Mouse (Mus musculus) hindbrain, embryonic 14.5 days (tissue): ENCODE data around the gene Entpd2. TPM values are rescaled to one million over a fixed set of nuclear protein-coding genes. Genes with fewer than 3 reads are reported as not detected.

Source experiments
- ATAC-seq: fragments of 200-750 bp; cut with Nextera tagmentation; 2 replicates; pipeline ENCODE4 v1.8.0; 2017; ENCODE audit warnings: moderate number of reproducible peaks, mild to moderate bottlenecking, moderate TSS enrichment, moderate library complexity; ENCODE audit not compliant: low FRiP score
- DNase-seq: peaks from one replicate; pipeline ENCODE4 v3.0.0-alpha.2; 2015; ENCODE audit warnings: low spot score
- H3K27ac ChIP-seq: fragments of 300-500 bp; sonication (generic); 2 replicates; pipeline ENCODE4 v1.5.1; 2014; ENCODE audit warnings: mild to moderate bottlenecking, moderate library complexity
- H3K27me3 ChIP-seq: fragments of 300-500 bp; sonication (generic); 2 replicates; pipeline ENCODE4 v1.6.1; 2014; ENCODE audit warnings: mild to moderate bottlenecking, low read length, mixed read lengths; ENCODE audit not compliant: control insufficient read depth, insufficient read depth
- H3K36me3 ChIP-seq: fragments of 300-500 bp; sonication (generic); replicated peaks from 2 replicates; pipeline ENCODE4 v1.6.1; 2014; ENCODE audit not compliant: control insufficient read depth, insufficient read depth
- H3K4me1 ChIP-seq: fragments of 300-500 bp; sonication (generic); replicated peaks from 2 replicates; pipeline ENCODE4 v1.6.1; 2014; ENCODE audit warnings: antibody characterized with exemption, low read length, mixed read lengths; ENCODE audit not compliant: control insufficient read depth, insufficient read depth
- H3K4me2 ChIP-seq: fragments of 300-500 bp; sonication (generic); replicated peaks from 2 replicates; pipeline ENCODE4 v1.6.1; 2014; ENCODE audit warnings: mild to moderate bottlenecking, moderate library complexity
- H3K4me3 ChIP-seq: fragments of 300-500 bp; sonication (generic); replicated peaks from 2 replicates; pipeline ENCODE4 v1.5.1; 2014; ENCODE audit warnings: mild to moderate bottlenecking, low read length
- H3K9ac ChIP-seq: fragments of 300-500 bp; sonication (generic); 2 replicates; pipeline ENCODE4 v1.6.1; 2014
- H3K9me3 ChIP-seq: fragments of 300-500 bp; sonication (generic); 2 replicates; pipeline ENCODE4 v1.6.1; 2016; ENCODE audit warnings: low read length; ENCODE audit not compliant: control insufficient read depth
- WGBS: fragments of 180-500 bp; shearing (Covaris S2); extraction: QIAGEN DNeasy Blood & Tissue Kit; methylation state at CpG from one replicate; pipeline ENCODE4 v1.1.7; 2014; 5-methylcytosine and 5-hydroxymethylcytosine counted together
- polyA plus RNA-seq: library from polyadenylated mRNA; unstranded; fragments of >200 nt; fragmentation: Nextera tagmentation; extraction: Ambion mirVana; gene quantifications from 2 replicates; pipeline ENCODE4 v1.2.1, GENCODE M21; 2014

Gene Entpd2
- polyA plus RNA-seq, 1 experiment from 2014 or later, result 2.6 TPM

- 0 out of 2 replicates have a peak, but pooled peaks have one; percentile 21 for ATAC-seq
- H3K36me3 ChIP-seq, result no peaks in the 10 kb centered on the region
- H3K4me1 ChIP-seq, result peaks cover 17% of the 10 kb centered on the region
- H3K9ac ChIP-seq, result no peak overlapping the region
- H3K27ac ChIP-seq, result no peak overlapping the region
- no peaks in the 10 kb centered on the region; the same call in 1 of the 2 replicates for H3K27me3 ChIP-seq
- no peaks in the 10 kb centered on the region for H3K9me3 ChIP-seq
- no peak overlapping the region for H3K4me2 ChIP-seq
- DNase-seq, result peak; percentile 79
- WGBS, result 62% methylated on average over 4 of the region's 4 CpGs
- no peak overlapping the region for H3K4me3 ChIP-seq
These were observed 19.1 kb upstream of the Entpd2 start for GRCm38 (mm10) chr2:25376589-25376988.

DNA sequence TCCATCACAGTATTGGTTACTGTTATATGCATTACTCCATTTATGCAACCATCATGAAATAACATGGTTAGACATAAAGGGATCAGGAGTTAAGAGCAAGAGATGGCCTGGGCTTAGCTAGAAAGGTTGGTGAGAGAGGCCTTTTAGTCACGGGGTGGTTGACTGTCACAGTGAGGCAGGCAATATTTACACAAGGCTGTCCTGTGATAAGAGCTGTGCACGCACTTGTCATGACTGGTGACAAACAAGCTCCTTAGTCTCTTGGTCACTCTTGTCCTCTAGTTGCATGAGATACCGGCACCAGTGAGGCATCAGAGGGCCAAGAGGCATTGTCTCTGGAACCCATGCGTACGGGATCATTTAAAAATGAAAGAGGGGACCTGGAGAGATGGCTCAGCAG lies 11.2 kb upstream of the Entpd2 start:
- ATAC-seq, result no peak
- no peaks in the 10 kb centered on the region for H3K27me3 ChIP-seq
- no peaks in the 10 kb centered on the region for H3K4me1 ChIP-seq
- no peak overlapping the region for H3K4me3 ChIP-seq
- no peak for DNase-seq
- no peak overlapping the region for H3K27ac ChIP-seq
- WGBS, result 74% methylated on average over 5 of the region's 5 CpGs
- no peaks in the 10 kb centered on the region for H3K36me3 ChIP-seq
- no peaks in the 10 kb centered on the region for H3K9me3 ChIP-seq
- no peak overlapping the region for H3K4me2 ChIP-seq
- no peak overlapping the region for H3K9ac ChIP-seq

GRCm38 (mm10) chr2:25391266-25391665 lies 4.4 kb upstream of the Entpd2 start:
- Histone ChIP-seq H3K9ac (no peak overlapping the region), H3K36me3 (no peaks in the 10 kb centered on the region), H3K9me3 (no peaks in the 10 kb centered on the region), H3K27me3 (peaks cover 23% of the 10 kb centered on the region), H3K4me3 (no peak overlapping the region), H3K4me1 (peaks cover 18% of the 10 kb centered on the region), H3K27ac (no peak overlapping the region), H3K4me2 (no peak overlapping the region)
- 68% methylated on average over 5 of the region's 5 CpGs for WGBS
- DNase-seq, result no peak
- no peak for ATAC-seq

DNA sequence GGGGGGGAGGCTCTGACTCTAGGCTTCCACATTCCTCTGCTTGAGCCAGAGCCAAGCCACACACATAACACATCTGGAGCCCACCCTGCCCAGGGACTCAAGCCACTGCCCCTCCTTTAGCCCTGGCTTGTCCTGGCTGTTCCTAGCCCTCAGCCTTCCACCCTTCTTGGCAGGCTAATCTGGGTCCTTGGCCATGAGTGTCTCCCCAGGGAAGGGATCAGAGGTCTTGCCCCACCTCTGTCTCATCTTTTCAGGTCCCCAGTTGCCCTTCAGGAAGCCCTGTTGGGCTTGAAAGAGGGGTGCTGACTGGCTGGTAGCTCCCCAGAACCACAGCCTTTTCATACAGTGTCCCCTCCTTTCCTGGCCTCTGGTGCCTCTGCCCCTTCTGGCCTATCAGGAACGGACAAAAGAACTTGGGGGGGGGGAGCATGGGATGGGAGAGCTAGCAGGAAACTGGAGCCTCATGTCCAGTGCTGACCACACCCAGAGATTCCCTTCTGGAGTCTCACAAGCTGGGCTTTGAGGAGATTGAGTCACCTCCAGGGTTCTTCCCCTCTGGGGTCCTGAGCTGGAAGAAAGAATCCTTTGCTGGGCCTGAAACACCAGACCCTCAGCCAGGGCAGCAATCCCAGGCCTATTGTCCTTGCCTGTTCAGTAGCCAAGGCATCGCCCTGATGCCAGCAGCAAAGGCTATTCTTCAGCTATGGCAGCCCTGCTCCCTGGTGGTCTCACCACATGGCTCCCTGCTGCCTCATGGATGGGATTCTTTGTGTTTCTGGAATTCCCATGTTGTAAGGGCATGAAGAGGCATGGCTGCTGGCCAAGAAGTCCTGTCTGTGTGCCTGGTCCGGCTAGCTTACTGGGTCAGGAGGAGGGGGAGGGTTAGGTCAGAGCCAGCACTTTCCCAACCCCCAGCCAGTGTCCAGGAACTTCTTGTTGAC lies 1.1 kb upstream of the Entpd2 start:
- H3K27me3 ChIP-seq, result peaks cover 55% of the 10 kb centered on the region
- no peak overlapping the region for H3K27ac ChIP-seq
- H3K36me3 ChIP-seq, result no peaks in the 10 kb centered on the region
- no peaks in the 10 kb centered on the region for H3K9me3 ChIP-seq
- ATAC-seq (peak; percentile 70), DNase-seq (peak; percentile 60)
- 23% methylated on average over 3 of the region's 3 CpGs for WGBS
- H3K4me2 ChIP-seq, result no peak overlapping the region
- no peak overlapping the region for H3K4me3 ChIP-seq
- peaks cover 18% of the 10 kb centered on the region for H3K4me1 ChIP-seq
- H3K9ac ChIP-seq, result no peak overlapping the region

GRCm38 (mm10) chr2:25396597-25396983 lies 916 bp downstream of the Entpd2 start:
- Histone ChIP-seq H3K4me3 (peak overlapping the region; percentile 30; the same call in 1 of the 2 replicates), H3K27ac (no peak overlapping the region), H3K36me3 (no peaks in the 10 kb centered on the region), H3K4me1 (peaks cover 24% of the 10 kb centered on the region), H3K9me3 (no peaks in the 10 kb centered on the region), H3K27me3 (peaks cover 69% of the 10 kb centered on the region), H3K9ac (no peak overlapping the region), H3K4me2 (peak overlapping the region; percentile 59)
- DNase-seq, result no peak
- ATAC-seq, result no peak
- 40% methylated on average over 3 of the region's 3 CpGs for WGBS

- DNase-seq (no peak), ATAC-seq (no peak)
- no peak overlapping the region for H3K27ac ChIP-seq
- H3K27me3 ChIP-seq, result peaks cover 69% of the 10 kb centered on the region
- 54% methylated on average over 1 of the region's 1 CpGs for WGBS
- no peak overlapping the region for H3K4me3 ChIP-seq
- no peak overlapping the region for H3K9ac ChIP-seq
- peaks cover 24% of the 10 kb centered on the region for H3K4me1 ChIP-seq
- no peaks in the 10 kb centered on the region for H3K9me3 ChIP-seq
- no peak overlapping the region for H3K4me2 ChIP-seq
- no peaks in the 10 kb centered on the region for H3K36me3 ChIP-seq
These were observed 1.3 kb downstream of the Entpd2 start for GRCm38 (mm10) chr2:25397010-25397409.

DNA sequence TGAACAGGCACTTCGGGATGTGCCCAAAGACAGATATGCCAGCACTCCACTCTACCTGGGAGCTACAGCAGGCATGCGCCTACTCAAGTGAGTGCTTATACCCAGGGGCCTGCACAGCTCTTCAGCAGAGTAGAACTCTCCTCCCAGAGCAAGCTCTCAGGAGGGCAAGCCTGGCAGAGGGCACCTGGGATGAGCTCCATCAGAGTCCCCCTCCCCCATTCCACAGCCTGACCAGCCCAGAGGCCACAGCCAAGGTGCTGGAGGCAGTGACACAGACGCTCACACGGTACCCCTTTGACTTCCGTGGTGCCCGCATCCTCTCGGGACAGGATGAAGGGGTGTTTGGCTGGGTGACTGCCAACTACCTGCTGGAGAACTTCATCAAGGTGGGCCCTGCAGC lies 2.4 kb downstream of the Entpd2 start:
- H3K9ac ChIP-seq, result no peak overlapping the region
- H3K36me3 ChIP-seq, result no peaks in the 10 kb centered on the region
- peaks cover 64% of the 10 kb centered on the region for H3K27me3 ChIP-seq
- peaks cover 32% of the 10 kb centered on the region for H3K4me1 ChIP-seq
- no peaks in the 10 kb centered on the region for H3K9me3 ChIP-seq
- ATAC-seq (no peak), DNase-seq (no peak)
- H3K4me3 ChIP-seq, result no peak overlapping the region
- no peak overlapping the region for H3K27ac ChIP-seq
- H3K4me2 ChIP-seq, result no peak overlapping the region
- WGBS, result 96% methylated on average over 7 of the region's 7 CpGs

GRCm38 (mm10) chr2:25399051-25399450 lies 3.4 kb downstream of the Entpd2 start, which contains the start of gene Npdc1:
Gene Npdc1, plus strand, starts transcription at chr2:25399351.
- Histone ChIP-seq H3K9ac (no peak within 1 kb of the TSS), H3K9me3 (no peaks in the 10 kb centered on the region), H3K36me3 (no peaks in the 10 kb centered on the region), H3K27ac (no peak within 1 kb of the TSS), H3K4me3 (no peak within 1 kb of the TSS), H3K4me2 (no peak within 1 kb of the TSS), H3K27me3 (peaks cover 64% of the 10 kb centered on the region), H3K4me1 (peaks cover 36% of the 10 kb centered on the region)
- WGBS, result 66% methylated on average over 8 of the region's 8 CpGs
- DNase-seq (no peak), ATAC-seq (no peak)

- peak overlapping the region; percentile 43; the same call in 1 of the 2 replicates for H3K9ac ChIP-seq
- WGBS, result 18% methylated on average over 16 of the region's 16 CpGs
- ATAC-seq (no peak), DNase-seq (no peak)
- no peaks in the 10 kb centered on the region for H3K9me3 ChIP-seq
- H3K27ac ChIP-seq, result no peak overlapping the region
- peak overlapping the region; percentile 22 for H3K4me3 ChIP-seq
- peaks cover 56% of the 10 kb centered on the region for H3K27me3 ChIP-seq
- peaks cover 32% of the 10 kb centered on the region for H3K4me1 ChIP-seq
- H3K36me3 ChIP-seq, result no peaks in the 10 kb centered on the region
- H3K4me2 ChIP-seq, result peak overlapping the region; percentile 52
These were observed 4.6 kb downstream of the Entpd2 start for GRCm38 (mm10) chr2:25400291-25400690.
